Mouse (Mus musculus): ENCODE measurements around the gene Parp1. TPM values are rescaled to one million over a fixed set of nuclear protein-coding genes. Genes with fewer than 3 reads are reported as not detected.
"Not testable (repeated sequence)": the region's sequence is repeated elsewhere in the genome, so short reads cannot be mapped to it uniquely, and the experiment has no call there.

Gene Parp1
- polyA plus RNA-seq, 1 experiment from 2014 or later, result 285 TPM

- WGBS, result 38% methylated on average over 7 of the region's 7 CpGs
- no peak for DNase-seq (ENCODE audit: low spot score)
- H3K27ac ChIP-seq (replicated peaks), result peak overlapping the region; percentile 97
Measured at GRCm38 (mm10) chr1:180568248-180568647, 476 bp upstream of the Parp1 start.

GRCm38 (mm10) chr1:180569453-180569852, 729 bp downstream of the Parp1 start:
- peaks cover 27% of the 10 kb centered on the region for H3K4me1 ChIP-seq
- no peaks in the 10 kb centered on the region for H3K27me3 ChIP-seq (replicated peaks; ENCODE audit: low read depth, poor library complexity, severe bottlenecking)
- H3K36me3 ChIP-seq (replicated peaks), result peaks cover 39% of the 10 kb centered on the region
- under 1% methylated on average over 17 of the region's 17 CpGs for WGBS
- DNase-seq (ENCODE audit: low spot score), result no peak
- H3K9me3 ChIP-seq, result peaks cover 4% of the 10 kb centered on the region; the same call in 1 of the 2 replicates
- H3K27ac ChIP-seq (replicated peaks), result peak overlapping the region; percentile 97
- peak overlapping the region; percentile 95 for H3K4me3 ChIP-seq

More at GRCm38 (mm10) chr1:180568248-180568647, 476 bp upstream of the Parp1 start:
- H3K4me1 ChIP-seq, result peaks cover 35% of the 10 kb centered on the region
- H3K27me3 ChIP-seq (replicated peaks; ENCODE audit: low read depth, poor library complexity, severe bottlenecking), result no peaks in the 10 kb centered on the region
- no peaks in the 10 kb centered on the region; the same call in 1 of the 2 replicates for H3K9me3 ChIP-seq
- H3K36me3 ChIP-seq (replicated peaks), result peaks cover 26% of the 10 kb centered on the region
- peak overlapping the region; percentile 95 for H3K4me3 ChIP-seq

GRCm38 (mm10) chr1:180570181-180570580, 1.5 kb downstream of the Parp1 start:
- no peak for DNase-seq (ENCODE audit: low spot score)
- H3K27ac ChIP-seq (replicated peaks), result no peak overlapping the region
- no peaks in the 10 kb centered on the region for H3K27me3 ChIP-seq (replicated peaks; ENCODE audit: low read depth, poor library complexity, severe bottlenecking)
- WGBS, result 25% methylated on average over 5 of the region's 5 CpGs
- H3K36me3 ChIP-seq (replicated peaks), result peaks cover 46% of the 10 kb centered on the region
- peak overlapping the region; percentile 95 for H3K4me3 ChIP-seq
- peaks cover 27% of the 10 kb centered on the region for H3K4me1 ChIP-seq
- peaks cover 4% of the 10 kb centered on the region; the same call in 1 of the 2 replicates for H3K9me3 ChIP-seq

GRCm38 (mm10) chr1:180571018-180571589, 2.4 kb downstream of the Parp1 start:
- no peak for DNase-seq (ENCODE audit: low spot score)
- peaks cover 27% of the 10 kb centered on the region for H3K4me1 ChIP-seq
- no peak overlapping the region for H3K27ac ChIP-seq (replicated peaks)
- WGBS, result 68% methylated on average over 8 of the region's 8 CpGs
- peaks cover 4% of the 10 kb centered on the region; the same call in 1 of the 2 replicates for H3K9me3 ChIP-seq
- H3K27me3 ChIP-seq (replicated peaks; ENCODE audit: low read depth, poor library complexity, severe bottlenecking), result no peaks in the 10 kb centered on the region
- H3K36me3 ChIP-seq (replicated peaks), result peaks cover 55% of the 10 kb centered on the region
- peak overlapping the region; percentile 95 for H3K4me3 ChIP-seq

GRCm38 (mm10) chr1:180571721-180572120, 3.0 kb downstream of the Parp1 start:
- Histone ChIP-seq H3K4me1 (peaks cover 27% of the 10 kb centered on the region), H3K36me3 (replicated peaks) (peaks cover 61% of the 10 kb centered on the region)
- H3K27ac ChIP-seq (replicated peaks); DNase-seq (ENCODE audit: low spot score); H3K9me3 ChIP-seq; H3K27me3 ChIP-seq (replicated peaks; ENCODE audit: low read depth, poor library complexity, severe bottlenecking); H3K4me3 ChIP-seq: not testable (repeated sequence)
- 85% methylated on average over 6 of the region's 6 CpGs for WGBS

- Histone ChIP-seq H3K9me3 (peaks cover 4% of the 10 kb centered on the region; the same call in 1 of the 2 replicates), H3K27ac (replicated peaks) (no peak overlapping the region), H3K4me1 (peaks cover 27% of the 10 kb centered on the region), H3K27me3 (replicated peaks; ENCODE audit: low read depth, poor library complexity, severe bottlenecking) (no peaks in the 10 kb centered on the region), H3K36me3 (replicated peaks) (peaks cover 66% of the 10 kb centered on the region), H3K4me3 (no peak overlapping the region)
- WGBS, result 88% methylated on average over 9 of the region's 9 CpGs
- DNase-seq (ENCODE audit: low spot score), result no peak
Measured at GRCm38 (mm10) chr1:180572154-180572553, 3.4 kb downstream of the Parp1 start.

GRCm38 (mm10) chr1:180576524-180576923, 7.8 kb downstream of the Parp1 start:
- 96% methylated on average over 3 of the region's 3 CpGs for WGBS
- DNase-seq (ENCODE audit: low spot score), result no peak
- peaks cover 5% of the 10 kb centered on the region; the same call in 1 of the 2 replicates for H3K4me1 ChIP-seq
- H3K27me3 ChIP-seq (replicated peaks; ENCODE audit: low read depth, poor library complexity, severe bottlenecking), result no peaks in the 10 kb centered on the region
- peaks cover 100% of the 10 kb centered on the region for H3K36me3 ChIP-seq (replicated peaks)
- H3K27ac ChIP-seq (replicated peaks), result no peak overlapping the region
- peaks cover 4% of the 10 kb centered on the region; the same call in 1 of the 2 replicates for H3K9me3 ChIP-seq
- no peak overlapping the region for H3K4me3 ChIP-seq

GRCm38 (mm10) chr1:180577837-180578236, 9.1 kb downstream of the Parp1 start:
- Histone ChIP-seq H3K27me3 (replicated peaks; ENCODE audit: low read depth, poor library complexity, severe bottlenecking) (no peaks in the 10 kb centered on the region), H3K9me3 (peaks cover 4% of the 10 kb centered on the region; the same call in 1 of the 2 replicates), H3K27ac (replicated peaks) (no peak overlapping the region), H3K36me3 (replicated peaks) (peaks cover 100% of the 10 kb centered on the region), H3K4me3 (no peak overlapping the region), H3K4me1 (no peaks in the 10 kb centered on the region)
- whole genome bisulfite sequencing, result 81% methylated on average over 4 of the region's 4 CpGs
- DNase-seq (ENCODE audit: low spot score), result no peak

- DNase-seq (ENCODE audit: low spot score), result no peak
- Histone ChIP-seq H3K36me3 (replicated peaks) (peaks cover 100% of the 10 kb centered on the region), H3K27ac (replicated peaks) (no peak overlapping the region), H3K9me3 (no peaks in the 10 kb centered on the region), H3K4me1 (no peaks in the 10 kb centered on the region), H3K4me3 (no peak overlapping the region), H3K27me3 (replicated peaks; ENCODE audit: low read depth, poor library complexity, severe bottlenecking) (no peaks in the 10 kb centered on the region)
- WGBS, result 94% methylated on average over 17 of the region's 17 CpGs
Measured at GRCm38 (mm10) chr1:180587792-180588442, 19.2 kb downstream of the Parp1 start.

- Histone ChIP-seq H3K9me3 (no peaks in the 10 kb centered on the region), H3K27me3 (replicated peaks; ENCODE audit: low read depth, poor library complexity, severe bottlenecking) (no peaks in the 10 kb centered on the region), H3K36me3 (replicated peaks) (peaks cover 100% of the 10 kb centered on the region), H3K4me3 (no peak overlapping the region), H3K4me1 (no peaks in the 10 kb centered on the region), H3K27ac (replicated peaks) (no peak overlapping the region)
- DNase-seq (ENCODE audit: low spot score), result no peak
- 93% methylated on average over 6 of the region's 6 CpGs for WGBS
Measured at GRCm38 (mm10) chr1:180600578-180600977, 31.9 kb downstream of the Parp1 start.

- Histone ChIP-seq H3K27ac (replicated peaks) (no peak overlapping the region), H3K27me3 (replicated peaks; ENCODE audit: low read depth, poor library complexity, severe bottlenecking) (no peaks in the 10 kb centered on the region), H3K9me3 (no peaks in the 10 kb centered on the region), H3K36me3 (replicated peaks) (peaks cover 89% of the 10 kb centered on the region), H3K4me3 (no peak overlapping the region), H3K4me1 (no peaks in the 10 kb centered on the region)
- no peak for DNase-seq (ENCODE audit: low spot score)
- 92% methylated on average over 6 of the region's 6 CpGs for WGBS
Measured at GRCm38 (mm10) chr1:180601806-180602205, 33.1 kb downstream of the Parp1 start.

GRCm38 (mm10) chr1:180604579-180604978, 35.9 kb downstream of the Parp1 start:
- H3K4me3 ChIP-seq, result no peak overlapping the region
- peaks cover 70% of the 10 kb centered on the region for H3K36me3 ChIP-seq (replicated peaks)
- H3K9me3 ChIP-seq, result no peaks in the 10 kb centered on the region
- DNase-seq (ENCODE audit: low spot score), result no peak
- no peak overlapping the region for H3K27ac ChIP-seq (replicated peaks)
- no peaks in the 10 kb centered on the region for H3K4me1 ChIP-seq
- no peaks in the 10 kb centered on the region for H3K27me3 ChIP-seq (replicated peaks; ENCODE audit: low read depth, poor library complexity, severe bottlenecking)
- WGBS, result 81% methylated on average over 4 of the region's 4 CpGs

GRCm38 (mm10) chr1:180606106-180606505, 37.4 kb downstream of the Parp1 start:
- DNase-seq (ENCODE audit: low spot score), result no peak
- Histone ChIP-seq H3K4me3 (no peak overlapping the region), H3K9me3 (no peaks in the 10 kb centered on the region), H3K4me1 (no peaks in the 10 kb centered on the region), H3K36me3 (replicated peaks) (peaks cover 55% of the 10 kb centered on the region), H3K27ac (replicated peaks) (no peak overlapping the region), H3K27me3 (replicated peaks; ENCODE audit: low read depth, poor library complexity, severe bottlenecking) (no peaks in the 10 kb centered on the region)
- WGBS, result 83% methylated on average over 3 of the region's 3 CpGs

Data from embryonic facial prominence, embryonic 10.5 days (tissue).